Mouse (Mus musculus) MEL (cell line): ENCODE results near the gene Vamp2. TPM values are rescaled to one million over a fixed set of nuclear protein-coding genes. Genes with fewer than 3 reads are reported as not detected.

Experiments
- DNase-seq: peaks from one replicate; pipeline ENCODE4 v3.0.0; 2011; ENCODE audit warnings: low read depth, low spot score
- H3K27ac ChIP-seq: 2 replicates; pipeline ENCODE4 v1.5.1; 2012; ENCODE audit warnings: low read depth, mild to moderate bottlenecking, control low read depth, low read length, moderate library complexity; ENCODE audit not compliant: control insufficient read depth
- H3K27me3 ChIP-seq, 2 experiments: fragments of 150-350 bp in 1 of 2; sonication (generic) in 1 of 2; 2 replicates each; pipeline ENCODE4 v1.6.1; 2012; ENCODE audit warnings: low read length in 2 of 2, mild to moderate bottlenecking in 2 of 2, improper control_type of control experiment in 1 of 2, moderate library complexity in 1 of 2; ENCODE audit not compliant: insufficient read depth in 2 of 2, control insufficient read depth in 1 of 2
- H3K36me3 ChIP-seq, 2 experiments: 2 replicates each; pipeline ENCODE4 v1.6.1; 2012 to 2014; ENCODE audit warnings: low read length in 2 of 2, improper control_type of control experiment in 1 of 2, inconsistent platforms in 1 of 2, mild to moderate bottlenecking in 1 of 2; ENCODE audit not compliant: insufficient read depth in 2 of 2, control insufficient read depth in 1 of 2
- H3K4me1 ChIP-seq, 2 experiments: fragments of 150-350 bp in 1 of 2; sonication (generic) in 1 of 2; 2 replicates each; pipeline ENCODE4 v1.6.1; 2012; ENCODE audit warnings: low read length in 2 of 2, improper control_type of control experiment in 1 of 2, mild to moderate bottlenecking in 1 of 2; ENCODE audit not compliant: insufficient read depth in 2 of 2, control insufficient read depth in 1 of 2
- H3K4me3 ChIP-seq, 2 experiments: fragments of 150-350 bp in 1 of 2; sonication (generic) in 1 of 2; 2 replicates each; pipeline ENCODE4 v1.5.1; 2012; ENCODE audit warnings: low read depth in 2 of 2, low read length in 2 of 2, mild to moderate bottlenecking in 2 of 2, moderate library complexity in 2 of 2, control low read depth in 1 of 2, improper control_type of control experiment in 1 of 2; ENCODE audit not compliant: control insufficient read depth in 1 of 2, insufficient read depth in 1 of 2
- H3K79me2 ChIP-seq: 2 replicates; pipeline ENCODE4 v1.6.1; 2012; ENCODE audit warnings: mild to moderate bottlenecking, low read length, moderate library complexity; ENCODE audit not compliant: control insufficient read depth, poor library complexity, insufficient read depth
- H3K9ac ChIP-seq: 2 replicates; pipeline ENCODE4 v1.6.1; 2012; ENCODE audit warnings: low read depth, mild to moderate bottlenecking, control low read depth, low read length, moderate library complexity; ENCODE audit not compliant: control insufficient read depth, poor library complexity, severe bottlenecking
- H3K9me3 ChIP-seq: fragments of 150-350 bp; sonication (generic); replicated peaks from 2 replicates; pipeline ENCODE4 v1.6.1; 2012; ENCODE audit warnings: mild to moderate bottlenecking, low read length, improper control_type of control experiment, moderate library complexity; ENCODE audit not compliant: insufficient read depth
- GATA1 ChIP-seq: IDR thresholded peaks from 2 replicates; pipeline ENCODE4 v1.6.1; 2011; ENCODE audit warnings: low read depth, low read length, improper control_type of control experiment
- MXI1 ChIP-seq: IDR thresholded peaks from 2 replicates; pipeline ENCODE4 v1.6.1; 2011; ENCODE audit warnings: mild to moderate bottlenecking, low read depth, low read length, improper control_type of control experiment
- POLR2A ChIP-seq, 2 experiments: IDR thresholded peaks; 2 replicates each; pipeline ENCODE4 v1.6.1; 2011 to 2012; ENCODE audit warnings: low read length in 2 of 2, mild to moderate bottlenecking in 2 of 2, control low read depth in 1 of 2, improper control_type of control experiment in 1 of 2, low read depth in 1 of 2, moderate library complexity in 1 of 2; ENCODE audit not compliant: control insufficient read depth in 1 of 2, insufficient read depth in 1 of 2, poor library complexity in 1 of 2
- SMC3 ChIP-seq: IDR thresholded peaks from 2 replicates; pipeline ENCODE4 v1.6.1; 2011; ENCODE audit warnings: low read depth, low read length, improper control_type of control experiment
- USF2 ChIP-seq, 2 experiments: IDR thresholded peaks; 2 replicates each; pipeline ENCODE4 v1.6.1; 2011 to 2012; ENCODE audit warnings: improper control_type of control experiment in 2 of 2, low read length in 2 of 2, borderline replicate concordance in 1 of 2, inconsistent platforms in 1 of 2, low read depth in 1 of 2, mild to moderate bottlenecking in 1 of 2; ENCODE audit not compliant: insufficient read depth in 1 of 2
- ZC3H11A ChIP-seq: IDR thresholded peaks from 2 replicates; pipeline ENCODE4 v1.6.1; 2012; ENCODE audit warnings: low read depth, mild to moderate bottlenecking, inconsistent platforms, low read length, improper control_type of control experiment
- ZMIZ1 ChIP-seq: IDR thresholded peaks from 2 replicates; pipeline ENCODE4 v1.6.1; 2012; ENCODE audit warnings: low read depth, mild to moderate bottlenecking, inconsistent platforms, low read length, improper control_type of control experiment, moderate library complexity
- ZNF384 ChIP-seq: IDR thresholded peaks from 2 replicates; pipeline ENCODE4 v1.6.1; 2012; ENCODE audit warnings: low read depth, mild to moderate bottlenecking, inconsistent platforms, low read length, improper control_type of control experiment
- polyA plus RNA-seq, 2 experiments: library from polyadenylated mRNA; stranded (reverse) in 1 of 2; unstranded in 1 of 2; fragments of >175 nt in 1 of 2; fragments of >200 nt in 1 of 2; gene quantifications; 2 replicates each; pipeline versions ENCODE4 v1.2.1 to v1.2.4; 2012; ENCODE audit warnings: low replicate concordance in 2 of 2, low read depth in 1 of 2; ENCODE audit not compliant: insufficient read length in 2 of 2, insufficient read depth in 1 of 2, missing spikeins in 1 of 2
- total RNA-seq: library from RNA; depleted of rRNA; stranded (reverse); fragments of 300-350 nt; gene quantifications from 2 replicates; pipeline ENCODE4 v1.2.3, GENCODE M21; 2012

Gene Vamp2
- total and polyA plus RNA-seq, 3 experiments, result 3.3 to 28.9 TPM; not detected in 1

GRCm38 (mm10) chr11:69078805-69079438 is 9.4 kb upstream of the Vamp2 start:
- Histone ChIP-seq H3K36me3 (peaks cover 0 to 3% of the 10 kb centered on the region in 2 experiments; a peak in 1 of 4 replicates), H3K27me3 (no peaks in the 10 kb centered on the region; a peak in 3 of 4 replicates), H3K4me3 (no peak overlapping the region), H3K27ac (no peak overlapping the region), H3K9me3 (no peaks in the 10 kb centered on the region), H3K79me2 (no peaks in the 10 kb centered on the region), H3K9ac (no peak overlapping the region), H3K4me1 (peaks cover 0 to 12% of the 10 kb centered on the region in 2 experiments; a peak in 3 of 4 replicates)
- peak; percentile 64 for TF ChIP-seq ZNF384
- TF ChIP-seq ZMIZ1, result no peak
- no peak for DNase-seq

DNA sequence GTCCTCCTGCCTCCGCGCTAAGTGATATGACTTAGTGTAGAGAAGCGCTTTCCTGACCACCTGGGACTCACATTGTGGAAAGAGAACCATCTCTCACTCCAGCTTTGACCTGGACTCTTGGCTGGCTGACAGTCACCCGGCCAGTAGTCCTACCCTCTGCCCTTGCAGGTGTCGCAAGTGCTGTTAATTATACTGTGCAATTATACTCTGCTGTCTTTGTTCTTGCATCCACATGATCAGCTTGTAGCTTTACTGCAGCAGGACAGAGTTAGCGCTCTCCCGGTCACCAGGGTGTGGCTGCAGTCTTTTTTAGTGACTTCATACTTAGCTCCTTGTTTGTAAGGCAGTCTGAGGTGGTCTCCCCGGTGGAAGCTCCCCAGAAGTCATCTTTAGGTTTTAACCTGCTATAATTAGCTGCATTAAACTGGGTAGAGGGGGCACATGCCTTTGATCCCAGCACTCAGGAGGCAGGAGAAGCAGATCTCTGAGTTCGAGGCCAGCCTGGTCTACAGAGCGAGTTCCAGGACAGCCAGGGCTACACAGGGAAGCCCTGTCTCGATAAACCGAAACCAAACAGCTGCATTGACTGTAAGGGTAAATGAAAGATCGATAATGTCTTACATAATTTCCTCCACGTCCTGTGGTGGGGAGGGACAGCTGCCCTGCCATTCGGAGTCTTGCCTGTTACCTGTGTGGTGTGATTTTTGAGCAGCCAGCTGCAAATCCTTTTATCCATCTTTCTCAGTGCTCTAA is 8.0 kb upstream of the Vamp2 start:
- no peaks in the 10 kb centered on the region for H3K79me2 ChIP-seq
- H3K27ac ChIP-seq, result no peak overlapping the region
- H3K9me3 ChIP-seq, result no peaks in the 10 kb centered on the region
- H3K9ac ChIP-seq, result no peak overlapping the region
- peaks cover 0 to 12% of the 10 kb centered on the region in 2 experiments; a peak in 3 of 4 replicates for H3K4me1 ChIP-seq
- H3K36me3 ChIP-seq, result peaks cover 0 to 3% of the 10 kb centered on the region in 2 experiments; a peak in 1 of 4 replicates
- no peak overlapping the region for H3K4me3 ChIP-seq
- no peak for DNase-seq
- no peaks in the 10 kb centered on the region; a peak in 3 of 4 replicates for H3K27me3 ChIP-seq
- TF ChIP-seq MXI1 (no peak), SMC3 (no peak), ZNF384 (no peak), ZC3H11A (no peak), USF2 (IDR thresholded peaks at IDR 0.05; ENCODE audit: borderline replicate concordance in 1 of 2, insufficient read depth in 1 of 2, low read depth in 1 of 2, low read length in 2 of 2) (no peak), GATA1 (no peak)

GRCm38 (mm10) chr11:69080855-69081222 is 7.5 kb upstream of the Vamp2 start:
- peak; percentile 9; the same call in 1 of the 2 replicates for TF ChIP-seq SMC3
- no peak for TF ChIP-seq POLR2A (IDR thresholded peaks at IDR 0.05; ENCODE audit: control insufficient read depth in 1 of 2, insufficient read depth in 1 of 2, low read depth in 1 of 2, low read length in 2 of 2, poor library complexity in 1 of 2)
- Histone ChIP-seq H3K9me3 (no peaks in the 10 kb centered on the region), H3K9ac (no peak overlapping the region), H3K4me1 (peaks cover 0 to 12% of the 10 kb centered on the region in 2 experiments; a peak in 3 of 4 replicates), H3K27me3 (no peaks in the 10 kb centered on the region; a peak in 3 of 4 replicates), H3K79me2 (no peaks in the 10 kb centered on the region), H3K27ac (no peak overlapping the region), H3K4me3 (no peak overlapping the region), H3K36me3 (peaks cover 0 to 3% of the 10 kb centered on the region in 2 experiments; a peak in 1 of 4 replicates)
- DNase-seq, result no peak
